Mouse (Mus musculus) ES-E14 (cell line): ENCODE data around the gene Dhx30.

Source experiments
- CHD2 ChIP-seq: IDR thresholded peaks from 2 replicates; pipeline ENCODE4 v1.6.1; 2014; ENCODE audit warnings: mild to moderate bottlenecking, low read depth, low read length, inconsistent platforms
- HCFC1 ChIP-seq: IDR thresholded peaks from 2 replicates; pipeline ENCODE4 v1.6.1; 2012; ENCODE audit warnings: low read length, inconsistent platforms, borderline replicate concordance; ENCODE audit not compliant: insufficient read depth
- ZNF384 ChIP-seq: IDR thresholded peaks from 2 replicates; pipeline ENCODE4 v1.6.1; 2012; ENCODE audit warnings: low read depth, low read length, inconsistent platforms

- no peak for TF ChIP-seq CHD2
- no peak for TF ChIP-seq HCFC1
- TF ChIP-seq ZNF384 = no peak
Observed at GRCm38 (mm10) chr9:110163071-110163470, 45.4 kb upstream of the Dhx30 start.
